Mouse (Mus musculus): ENCODE results near the gene Sema5a. TPM values are rescaled to one million over a fixed set of nuclear protein-coding genes. Genes with fewer than 3 reads are reported as not detected.

The Sema5a gene
- polyA plus RNA-seq (2014; fragmentation: Illumina TruSeq; extraction: RNeasy Lipid Tissue Mini Kit (QIAGEN cat#74804); ENCODE audit: low read depth, low replicate concordance) = 0.58 TPM

GRCm38 (mm10) chr15:32244344-32244955, at the start of gene Sema5a:
TSS of gene Sema5a (plus strand) at chr15:32244810.

Other genes starting within 250 kb of the Sema5a start
- gene Tas2r119, start 67.5 kb upstream of the Sema5a start, polyA plus RNA-seq (2014; fragmentation: Illumina TruSeq; extraction: RNeasy Lipid Tissue Mini Kit (QIAGEN cat#74804); ENCODE audit: low read depth, low replicate concordance) = not detected

Measured in liver, adult 10 weeks (tissue).